Mouse (Mus musculus) intestine, embryonic 14.5 days (tissue): Measurements from ENCODE around the gene Cacnb4. TPM values are rescaled to one million over a fixed set of nuclear protein-coding genes. Genes with fewer than 3 reads are reported as not detected.

Experiments used
- ATAC-seq: fragments of 200-750 bp; cut with Nextera tagmentation; replicated peaks from 2 replicates; pipeline ENCODE4 v1.8.0; 2017; ENCODE audit warnings: low read depth, moderate number of reproducible peaks, moderate TSS enrichment, moderate library complexity; ENCODE audit not compliant: low FRiP score, low TSS enrichment
- DNase-seq: peaks from one replicate; pipeline ENCODE4 v3.0.0-alpha.2; 2018; ENCODE audit warnings: low spot score
- H3K27ac ChIP-seq: fragments of 300-500 bp; sonication (generic); 2 replicates; pipeline ENCODE4 v1.5.1; 2014; ENCODE audit warnings: low read depth, mild to moderate bottlenecking, control low read depth
- H3K27me3 ChIP-seq: fragments of 300-500 bp; sonication (generic); replicated peaks from 2 replicates; pipeline ENCODE4 v1.6.1; 2014; ENCODE audit warnings: low read length, control low read depth; ENCODE audit not compliant: control insufficient read depth, insufficient read depth
- H3K36me3 ChIP-seq: fragments of 300-500 bp; sonication (generic); 2 replicates; pipeline ENCODE4 v1.6.1; 2014; ENCODE audit warnings: low read length, control low read depth; ENCODE audit not compliant: control insufficient read depth, insufficient read depth
- H3K4me1 ChIP-seq: fragments of 300-500 bp; sonication (generic); replicated peaks from 2 replicates; pipeline ENCODE4 v1.6.1; 2014; ENCODE audit warnings: low read length, control low read depth, mixed read lengths; ENCODE audit not compliant: control insufficient read depth, insufficient read depth
- H3K4me2 ChIP-seq: fragments of 300-500 bp; sonication (generic); 2 replicates; pipeline ENCODE4 v1.6.1; 2014; ENCODE audit warnings: low read length
- H3K4me3 ChIP-seq: fragments of 300-500 bp; sonication (generic); 2 replicates; pipeline ENCODE4 v1.5.1; 2014; ENCODE audit warnings: low read depth, low read length, control low read depth, mixed read lengths
- H3K9ac ChIP-seq: fragments of 300-500 bp; sonication (generic); 2 replicates; pipeline ENCODE4 v1.6.1; 2014; ENCODE audit warnings: mild to moderate bottlenecking, low read length
- H3K9me3 ChIP-seq: fragments of 300-500 bp; sonication (generic); 2 replicates; pipeline ENCODE4 v1.6.1; 2016; ENCODE audit warnings: low read length, control low read depth; ENCODE audit not compliant: control insufficient read depth
- WGBS: fragments of 180-500 bp; shearing (Covaris S2); extraction: QIAGEN DNeasy Blood & Tissue Kit; methylation state at CpG from one replicate; pipeline ENCODE4 v1.1.7; 2014; 5-methylcytosine and 5-hydroxymethylcytosine counted together
- polyA plus RNA-seq: library from polyadenylated mRNA; unstranded; fragments of >200 nt; fragmentation: Nextera tagmentation; extraction: Ambion mirVana; gene quantifications from 2 replicates; pipeline ENCODE4 v1.2.1, GENCODE M21; 2014

Cacnb4 gene
- polyA plus RNA-seq, 1 experiment from 2014 or later, result 0.60 TPM

GRCm38 (mm10) chr2:52562356-52562755 lies 114.3 kb downstream of the Cacnb4 start:
- H3K4me2 ChIP-seq, result no peak overlapping the region
- H3K27me3 ChIP-seq, result no peaks in the 10 kb centered on the region
- H3K36me3 ChIP-seq, result no peaks in the 10 kb centered on the region
- no peak for ATAC-seq
- no peaks in the 10 kb centered on the region for H3K9me3 ChIP-seq
- WGBS, result 88% methylated on average over 3 of the region's 3 CpGs
- H3K9ac ChIP-seq, result no peak overlapping the region
- no peak overlapping the region for H3K4me3 ChIP-seq
- no peak overlapping the region for H3K27ac ChIP-seq
- no peaks in the 10 kb centered on the region for H3K4me1 ChIP-seq
- no peak for DNase-seq

- Histone ChIP-seq H3K36me3 (no peaks in the 10 kb centered on the region), H3K27me3 (no peaks in the 10 kb centered on the region), H3K27ac (no peak overlapping the region), H3K4me2 (no peak overlapping the region), H3K4me1 (no peaks in the 10 kb centered on the region), H3K4me3 (no peak overlapping the region), H3K9ac (no peak overlapping the region), H3K9me3 (no peaks in the 10 kb centered on the region)
- ATAC-seq (no peak), DNase-seq (no peak)
- WGBS, result 73% methylated on average over 7 of the region's 7 CpGs
Observed at GRCm38 (mm10) chr2:52561137-52561536, 115.5 kb downstream of the Cacnb4 start.

GRCm38 (mm10) chr2:52560266-52560665 lies 116.4 kb downstream of the Cacnb4 start:
- 69% methylated on average over 2 of the region's 2 CpGs for WGBS
- Histone ChIP-seq H3K36me3 (no peaks in the 10 kb centered on the region), H3K27me3 (no peaks in the 10 kb centered on the region), H3K9me3 (no peaks in the 10 kb centered on the region), H3K4me3 (no peak overlapping the region), H3K9ac (no peak overlapping the region), H3K4me2 (no peak overlapping the region), H3K27ac (no peak overlapping the region), H3K4me1 (no peaks in the 10 kb centered on the region)
- DNase-seq (no peak), ATAC-seq (no peak)

- no peak overlapping the region for H3K27ac ChIP-seq
- H3K36me3 ChIP-seq, result no peaks in the 10 kb centered on the region
- DNase-seq, result peak; percentile 38
- H3K9ac ChIP-seq, result no peak overlapping the region
- no peaks in the 10 kb centered on the region for H3K4me1 ChIP-seq
- no peaks in the 10 kb centered on the region for H3K9me3 ChIP-seq
- ATAC-seq, result 0 out of 2 replicates have a peak, but pooled peaks have one; percentile 40
- H3K4me2 ChIP-seq, result no peak overlapping the region
- no peak overlapping the region for H3K4me3 ChIP-seq
- no peaks in the 10 kb centered on the region for H3K27me3 ChIP-seq
- WGBS, result 36% methylated on average over 8 of the region's 8 CpGs
Observed at GRCm38 (mm10) chr2:52558411-52558810, 118.2 kb downstream of the Cacnb4 start.

- H3K27me3 ChIP-seq, result no peaks in the 10 kb centered on the region
- 74% methylated on average over 12 of the region's 12 CpGs for WGBS
- no peak overlapping the region for H3K27ac ChIP-seq
- H3K4me1 ChIP-seq, result no peaks in the 10 kb centered on the region
- H3K4me2 ChIP-seq, result no peak overlapping the region
- H3K36me3 ChIP-seq, result no peaks in the 10 kb centered on the region
- no peaks in the 10 kb centered on the region for H3K9me3 ChIP-seq
- ATAC-seq (no peak), DNase-seq (peak; percentile 47)
- no peak overlapping the region for H3K9ac ChIP-seq
- no peak overlapping the region for H3K4me3 ChIP-seq
Observed at GRCm38 (mm10) chr2:52557503-52558275, 118.9 kb downstream of the Cacnb4 start.

- H3K4me3 ChIP-seq, result no peak overlapping the region
- ATAC-seq, result no peak
- H3K4me1 ChIP-seq, result no peaks in the 10 kb centered on the region
- H3K36me3 ChIP-seq, result no peaks in the 10 kb centered on the region
- DNase-seq, result peak; percentile 32
- H3K4me2 ChIP-seq, result no peak overlapping the region
- H3K9me3 ChIP-seq, result no peaks in the 10 kb centered on the region
- no peaks in the 10 kb centered on the region for H3K27me3 ChIP-seq
- no peak overlapping the region for H3K9ac ChIP-seq
- 88% methylated on average over 4 of the region's 4 CpGs for WGBS
- H3K27ac ChIP-seq, result no peak overlapping the region
Observed at GRCm38 (mm10) chr2:52556961-52557326, 119.7 kb downstream of the Cacnb4 start.

GRCm38 (mm10) chr2:52556298-52556960 lies 120.2 kb downstream of the Cacnb4 start:
- Histone ChIP-seq H3K27me3 (no peaks in the 10 kb centered on the region), H3K36me3 (no peaks in the 10 kb centered on the region), H3K4me3 (no peak overlapping the region), H3K9ac (no peak overlapping the region), H3K9me3 (no peaks in the 10 kb centered on the region), H3K4me2 (no peak overlapping the region), H3K4me1 (no peaks in the 10 kb centered on the region), H3K27ac (no peak overlapping the region)
- DNase-seq (peak; percentile 41), ATAC-seq (no peak)
- WGBS, result 72% methylated on average over 20 of the region's 20 CpGs

- WGBS, result 94% methylated on average over 3 of the region's 3 CpGs
- Histone ChIP-seq H3K4me1 (no peaks in the 10 kb centered on the region), H3K9ac (no peak overlapping the region), H3K4me2 (no peak overlapping the region), H3K4me3 (no peak overlapping the region), H3K9me3 (no peaks in the 10 kb centered on the region), H3K36me3 (no peaks in the 10 kb centered on the region), H3K27me3 (no peaks in the 10 kb centered on the region), H3K27ac (no peak overlapping the region)
- DNase-seq (no peak), ATAC-seq (no peak)
Observed at GRCm38 (mm10) chr2:52548401-52548800, 128.2 kb downstream of the Cacnb4 start.

GRCm38 (mm10) chr2:52547331-52547730 lies 129.3 kb downstream of the Cacnb4 start:
- DNase-seq (no peak), ATAC-seq (no peak)
- 79% methylated on average over 11 of the region's 11 CpGs for WGBS
- no peaks in the 10 kb centered on the region for H3K4me1 ChIP-seq
- no peaks in the 10 kb centered on the region for H3K27me3 ChIP-seq
- H3K9ac ChIP-seq, result no peak overlapping the region
- no peaks in the 10 kb centered on the region for H3K36me3 ChIP-seq
- H3K4me2 ChIP-seq, result no peak overlapping the region
- H3K9me3 ChIP-seq, result no peaks in the 10 kb centered on the region
- H3K4me3 ChIP-seq, result no peak overlapping the region
- no peak overlapping the region for H3K27ac ChIP-seq
